Mouse (Mus musculus) bone marrow, adult 2 months (tissue): ENCODE measurements around the gene Rarg.

Source experiments
- CTCF ChIP-seq: fragments of 200-500 bp; IDR thresholded peaks from 2 replicates; pipeline ENCODE4 v1.5.1; 2011; ENCODE audit warnings: low read length, control low read depth; ENCODE audit not compliant: control insufficient read depth, insufficient read depth
- POLR2A ChIP-seq: fragments of 200-500 bp; IDR thresholded peaks from 2 replicates; pipeline ENCODE4 v1.6.1; 2011; ENCODE audit warnings: low read depth, mild to moderate bottlenecking, control low read depth, low read length, borderline replicate concordance; ENCODE audit not compliant: control insufficient read depth

- TF ChIP-seq CTCF (no peak), POLR2A (peak; percentile 62)
Observed at GRCm38 (mm10) chr15:102202971-102203834, 54.1 kb downstream of the Rarg start, which contains the start of gene Zfp740.
